Mouse (Mus musculus) small intestine, adult 2 months (tissue): ENCODE results near the gene Fkbp2.

Experiments used
- CTCF ChIP-seq: fragments of 200-500 bp; IDR thresholded peaks from 2 replicates; pipeline ENCODE4 v1.5.1; 2012; ENCODE audit warnings: low read depth, mild to moderate bottlenecking, control low read depth, inconsistent platforms, low read length, moderate library complexity, mixed read lengths; ENCODE audit not compliant: insufficient replicate concordance, insufficient read length; ENCODE audit errors: extremely low read depth
- POLR2A ChIP-seq: fragments of 200-500 bp; IDR thresholded peaks from 2 replicates; pipeline ENCODE4 v1.6.1; 2012; ENCODE audit warnings: low read depth, mild to moderate bottlenecking, control low read depth, inconsistent platforms, low read length, moderate library complexity

DNA sequence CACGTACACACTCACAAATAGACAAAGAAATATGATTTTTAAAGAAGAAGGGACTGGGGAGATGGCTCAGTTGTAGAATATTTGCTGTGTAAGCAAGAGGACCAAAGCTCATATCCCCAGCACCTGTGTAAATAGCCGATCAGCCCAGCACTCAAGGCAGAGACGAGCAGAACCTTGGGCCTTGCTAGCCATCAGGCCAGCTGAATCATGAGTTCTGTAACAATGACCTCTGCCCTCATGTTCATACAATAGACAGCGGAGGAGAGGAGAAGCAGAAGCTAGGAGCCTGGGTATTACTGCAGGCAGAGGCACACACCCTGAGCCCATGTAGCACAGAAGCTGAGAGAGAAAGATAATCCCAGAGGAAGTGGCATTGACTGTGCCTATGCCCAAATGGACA, 32.1 kb upstream of the Fkbp2 start:
- TF ChIP-seq POLR2A (no peak), CTCF (no peak)
